Mouse (Mus musculus) neural tube, embryonic 15.5 days (tissue): Measurements from ENCODE around the gene Arnt2. TPM values are rescaled to one million over a fixed set of nuclear protein-coding genes. Genes with fewer than 3 reads are reported as not detected.

Experiments
- ATAC-seq: fragments of 200-750 bp; cut with Nextera tagmentation; 2 replicates; pipeline ENCODE4 v1.8.0; 2017; ENCODE audit warnings: mild to moderate bottlenecking, moderate TSS enrichment, moderate library complexity; ENCODE audit not compliant: low FRiP score
- H3K27ac ChIP-seq: fragments of 300-500 bp; sonication (generic); replicated peaks from 2 replicates; pipeline ENCODE4 v1.5.1; 2015; ENCODE audit warnings: mild to moderate bottlenecking, inconsistent platforms
- H3K27me3 ChIP-seq: fragments of 300-500 bp; sonication (generic); replicated peaks from 2 replicates; pipeline ENCODE4 v1.6.1; 2015; ENCODE audit warnings: inconsistent platforms
- H3K36me3 ChIP-seq: fragments of 300-500 bp; sonication (generic); 2 replicates; pipeline ENCODE4 v1.6.1; 2015; ENCODE audit warnings: inconsistent platforms
- H3K4me1 ChIP-seq: fragments of 300-500 bp; sonication (generic); 2 replicates; pipeline ENCODE4 v1.6.1; 2015; ENCODE audit warnings: inconsistent platforms
- H3K4me2 ChIP-seq: fragments of 300-500 bp; sonication (generic); 2 replicates; pipeline ENCODE4 v1.6.1; 2015; ENCODE audit warnings: inconsistent platforms, mild to moderate bottlenecking, moderate library complexity
- H3K4me3 ChIP-seq: fragments of 300-500 bp; sonication (generic); replicated peaks from 2 replicates; pipeline ENCODE4 v1.5.1; 2015; ENCODE audit warnings: mild to moderate bottlenecking, inconsistent platforms
- H3K9ac ChIP-seq: fragments of 300-500 bp; sonication (generic); replicated peaks from 2 replicates; pipeline ENCODE4 v1.6.1; 2015; ENCODE audit warnings: mild to moderate bottlenecking, inconsistent platforms
- H3K9me3 ChIP-seq: fragments of 300-500 bp; sonication (generic); replicated peaks from 2 replicates; pipeline ENCODE4 v1.6.1; 2016; ENCODE audit warnings: inconsistent platforms
- WGBS: fragments of 180-500 bp; shearing (Covaris S2); methylation state at CpG from one replicate; pipeline ENCODE4 v1.1.7; 2015; ENCODE audit warnings: mixed read lengths; 5-methylcytosine and 5-hydroxymethylcytosine counted together
- polyA plus RNA-seq: library from polyadenylated mRNA; unstranded; fragments of >200 nt; fragmentation: Nextera tagmentation; extraction: Ambion mirVana; gene quantifications from 2 replicates; pipeline ENCODE4 v1.2.1, GENCODE M21; 2015

The Arnt2 gene
- polyA plus RNA-seq, 1 experiment from 2014 or later, result 55.0 TPM

DNA sequence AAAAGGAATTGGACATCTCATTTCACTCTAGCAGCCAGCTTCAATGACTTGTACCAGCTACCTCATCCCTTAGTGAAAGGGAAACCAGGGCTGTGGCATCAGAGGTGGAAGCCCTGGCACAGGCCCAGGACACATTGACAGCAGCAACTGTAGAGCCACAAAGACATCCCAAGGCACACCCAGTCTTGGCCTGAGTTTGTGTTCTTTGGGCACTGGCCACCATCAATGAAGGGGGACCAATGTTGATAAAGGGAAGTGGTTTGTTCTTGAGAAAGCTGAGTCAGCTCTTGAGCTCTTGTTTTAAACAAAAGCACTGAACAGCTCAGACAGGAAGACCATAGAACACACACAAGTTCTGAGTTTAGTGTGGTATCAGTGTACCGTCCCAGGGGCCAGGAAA, 130.7 kb downstream of the Arnt2 start:
- H3K4me2 ChIP-seq, result no peak overlapping the region
- no peak overlapping the region for H3K9ac ChIP-seq
- peaks cover 65% of the 10 kb centered on the region for H3K36me3 ChIP-seq
- H3K27ac ChIP-seq, result no peak overlapping the region
- H3K9me3 ChIP-seq, result no peaks in the 10 kb centered on the region
- no peak overlapping the region for H3K4me3 ChIP-seq
- WGBS, result 86% methylated on average over 1 of the region's 1 CpGs
- no peak for ATAC-seq
- no peaks in the 10 kb centered on the region for H3K27me3 ChIP-seq
- no peaks in the 10 kb centered on the region for H3K4me1 ChIP-seq

DNA sequence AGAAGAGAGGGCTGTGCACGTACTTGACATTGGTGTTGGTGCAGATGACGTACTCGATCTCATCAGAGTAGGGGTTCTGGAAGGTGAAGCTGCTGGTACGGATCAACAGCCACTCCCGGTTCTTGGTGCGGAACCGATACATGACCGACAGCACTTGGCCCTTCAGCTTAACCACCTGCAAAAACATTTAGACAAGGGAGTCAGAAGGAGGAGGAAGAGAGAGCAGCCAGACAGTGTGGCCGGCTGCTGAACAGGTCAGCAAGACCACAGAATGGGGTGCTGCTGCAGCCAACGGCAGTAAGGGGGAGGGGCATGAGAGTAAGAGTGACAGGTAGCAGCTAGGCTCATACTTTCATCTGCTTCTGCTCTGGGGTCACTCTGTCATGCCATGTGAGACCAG, 134.7 kb downstream of the Arnt2 start:
- no peak overlapping the region for H3K4me2 ChIP-seq
- no peak for ATAC-seq
- H3K9ac ChIP-seq, result no peak overlapping the region
- H3K27ac ChIP-seq, result no peak overlapping the region
- H3K4me3 ChIP-seq, result no peak overlapping the region
- peaks cover 3% of the 10 kb centered on the region; the same call in 1 of the 2 replicates for H3K4me1 ChIP-seq
- H3K9me3 ChIP-seq, result no peaks in the 10 kb centered on the region
- 85% methylated on average over 10 of the region's 10 CpGs for WGBS
- peaks cover 61% of the 10 kb centered on the region for H3K36me3 ChIP-seq
- no peaks in the 10 kb centered on the region for H3K27me3 ChIP-seq

DNA sequence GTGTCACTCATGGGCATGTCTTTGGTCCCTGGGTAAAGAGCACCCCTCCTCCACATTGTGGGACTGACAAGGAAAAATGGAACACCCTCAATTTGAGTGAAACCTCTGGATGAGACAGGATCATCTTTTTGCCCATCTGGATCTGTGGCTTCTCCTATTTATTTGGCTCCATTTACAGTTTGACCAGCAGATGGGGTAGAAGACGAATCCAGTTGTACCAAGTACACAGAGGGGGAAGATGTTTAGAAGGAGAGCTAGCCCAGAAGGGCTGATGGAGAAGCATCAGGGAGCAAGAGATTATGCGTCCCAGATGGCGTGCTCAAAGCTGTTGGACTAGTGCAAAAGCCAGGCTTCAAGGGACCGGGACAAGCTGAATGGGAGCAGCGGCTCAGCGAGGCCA, 136.0 kb downstream of the Arnt2 start:
- WGBS, result 86% methylated on average over 6 of the region's 6 CpGs
- Histone ChIP-seq H3K9me3 (no peaks in the 10 kb centered on the region), H3K4me3 (no peak overlapping the region), H3K9ac (no peak overlapping the region), H3K27me3 (no peaks in the 10 kb centered on the region), H3K4me1 (peaks cover 3% of the 10 kb centered on the region; the same call in 1 of the 2 replicates), H3K4me2 (no peak overlapping the region), H3K27ac (no peak overlapping the region), H3K36me3 (peaks cover 61% of the 10 kb centered on the region)
- no peak for ATAC-seq

DNA sequence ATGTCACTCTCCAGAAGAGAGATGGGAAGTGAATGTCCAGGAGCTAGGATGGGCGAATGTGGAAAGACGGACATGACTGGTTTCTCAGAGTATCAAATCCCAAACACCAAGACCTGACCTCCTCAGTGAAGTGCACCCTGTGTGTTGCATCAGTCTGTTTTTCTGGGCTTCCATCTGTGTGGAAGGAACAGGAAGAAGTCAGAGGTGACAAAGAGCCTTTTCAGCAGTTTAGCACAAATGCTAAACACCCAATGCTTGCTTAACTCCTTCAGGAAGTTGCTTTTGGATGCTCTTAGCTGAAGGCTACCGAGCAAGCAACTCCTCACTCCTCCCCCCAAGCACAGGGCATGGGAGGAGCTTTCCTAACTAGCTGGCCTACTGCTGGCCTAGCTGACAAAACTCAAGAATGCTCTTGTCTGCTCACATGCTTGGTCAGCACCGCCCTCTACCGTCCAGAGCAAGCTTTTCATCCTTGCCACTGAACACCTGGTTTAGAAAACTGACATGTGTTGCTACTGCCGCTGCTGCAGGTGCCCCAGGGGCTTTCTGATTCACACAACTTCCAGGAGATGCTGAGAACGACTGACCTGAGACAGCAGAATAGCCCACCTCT, 137.7 kb downstream of the Arnt2 start:
- H3K36me3 ChIP-seq, result peaks cover 62% of the 10 kb centered on the region
- H3K4me2 ChIP-seq, result no peak overlapping the region
- no peak overlapping the region for H3K27ac ChIP-seq
- 27% methylated on average over 7 of the region's 7 CpGs for WGBS
- peak; percentile 82 for ATAC-seq
- no peaks in the 10 kb centered on the region for H3K9me3 ChIP-seq
- no peaks in the 10 kb centered on the region for H3K27me3 ChIP-seq
- no peak overlapping the region for H3K4me3 ChIP-seq
- no peak overlapping the region for H3K9ac ChIP-seq
- peaks cover 3% of the 10 kb centered on the region; the same call in 1 of the 2 replicates for H3K4me1 ChIP-seq

DNA sequence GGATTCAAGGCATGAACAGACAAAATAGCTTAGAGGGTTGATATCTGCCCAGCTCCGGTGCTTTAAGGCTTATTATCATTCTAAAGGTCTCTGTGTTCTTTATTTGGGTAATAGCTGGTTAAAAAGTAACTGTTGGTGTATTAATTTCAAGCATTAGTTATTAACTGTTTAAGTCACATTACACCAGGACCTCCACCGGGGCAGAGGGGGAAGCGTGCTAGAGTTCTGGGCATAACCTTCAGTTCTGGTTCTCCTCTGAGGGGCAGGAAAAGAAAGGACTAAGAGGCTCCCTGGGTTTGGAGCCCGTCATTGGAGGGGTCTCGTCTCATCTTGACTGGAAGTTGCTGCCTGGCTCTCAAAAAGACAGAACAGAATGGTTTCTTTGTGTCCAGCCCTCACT, 138.5 kb downstream of the Arnt2 start:
- H3K9me3 ChIP-seq, result no peaks in the 10 kb centered on the region
- H3K27ac ChIP-seq, result no peak overlapping the region
- ATAC-seq, result no peak
- H3K4me3 ChIP-seq, result no peak overlapping the region
- H3K4me2 ChIP-seq, result no peak overlapping the region
- peaks cover 65% of the 10 kb centered on the region for H3K36me3 ChIP-seq
- peaks cover 3% of the 10 kb centered on the region; the same call in 1 of the 2 replicates for H3K4me1 ChIP-seq
- H3K27me3 ChIP-seq, result no peaks in the 10 kb centered on the region
- no peak overlapping the region for H3K9ac ChIP-seq
- WGBS, result 94% methylated on average over 5 of the region's 5 CpGs

DNA sequence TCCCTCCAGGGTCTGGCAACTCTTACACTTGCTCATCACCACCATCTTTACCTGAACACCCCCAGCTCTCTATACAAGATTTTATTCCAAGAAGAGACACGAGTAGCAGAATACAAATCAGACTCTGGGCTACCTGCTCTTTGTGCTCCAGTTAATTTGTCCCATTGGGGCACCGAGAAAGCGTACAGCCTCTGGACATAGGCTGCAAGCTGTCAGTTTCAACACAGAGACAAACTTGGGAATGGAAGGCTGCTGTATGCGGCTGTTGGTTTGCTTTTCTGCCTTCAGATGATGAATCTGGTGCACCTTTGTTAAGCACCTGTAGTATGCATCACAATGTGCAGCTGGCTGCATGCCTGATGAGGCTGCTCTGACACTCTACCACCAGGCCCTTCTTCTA, 146.5 kb downstream of the Arnt2 start:
- Histone ChIP-seq H3K36me3 (peaks cover 71% of the 10 kb centered on the region), H3K4me1 (no peaks in the 10 kb centered on the region), H3K4me3 (no peak overlapping the region), H3K9me3 (no peaks in the 10 kb centered on the region), H3K27me3 (no peaks in the 10 kb centered on the region), H3K9ac (no peak overlapping the region), H3K4me2 (no peak overlapping the region), H3K27ac (no peak overlapping the region)
- 91% methylated on average over 4 of the region's 4 CpGs for WGBS
- no peak for ATAC-seq

DNA sequence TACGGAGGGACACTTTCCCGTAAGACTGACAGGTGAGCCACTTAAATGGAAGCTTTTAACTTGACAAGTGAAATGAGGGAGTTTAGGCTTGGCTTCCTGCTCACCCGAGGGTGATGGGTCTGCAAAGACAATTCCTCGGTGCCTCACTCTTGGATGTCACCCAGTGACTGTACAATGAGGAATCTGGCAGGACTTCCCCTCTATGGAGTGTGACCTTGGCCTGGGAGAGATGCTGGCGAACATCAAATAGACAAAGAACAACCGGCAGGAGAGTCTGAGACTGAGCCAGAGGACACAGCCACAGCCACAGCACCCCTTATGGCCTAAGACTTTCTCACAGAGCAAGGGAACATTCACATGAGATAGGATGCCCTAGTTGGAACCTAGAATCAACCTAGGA, 148.6 kb downstream of the Arnt2 start:
- Histone ChIP-seq H3K4me3 (no peak overlapping the region), H3K9me3 (no peaks in the 10 kb centered on the region), H3K27me3 (no peaks in the 10 kb centered on the region), H3K4me2 (no peak overlapping the region), H3K4me1 (no peaks in the 10 kb centered on the region), H3K9ac (no peak overlapping the region), H3K27ac (no peak overlapping the region), H3K36me3 (peaks cover 64% of the 10 kb centered on the region)
- no peak for ATAC-seq
- 74% methylated on average over 6 of the region's 6 CpGs for WGBS

DNA sequence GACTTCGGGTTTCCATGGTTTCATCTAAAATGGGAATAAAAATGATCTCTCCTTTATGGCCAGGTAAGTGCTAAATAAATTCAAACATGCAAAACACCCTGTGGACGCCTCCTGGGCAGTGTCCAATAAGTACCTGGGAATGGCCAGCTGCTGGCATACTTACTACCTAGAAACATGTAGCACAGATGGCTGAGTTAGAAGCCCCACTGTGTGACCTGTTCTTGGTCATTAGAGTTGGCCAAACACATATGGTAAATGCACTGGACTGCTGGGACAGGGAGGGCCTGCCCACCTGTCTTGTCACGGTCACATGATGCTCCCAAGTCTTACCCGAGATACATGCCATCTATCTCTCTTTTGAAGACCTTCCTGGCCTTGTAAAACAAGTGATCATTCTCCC, 149.6 kb downstream of the Arnt2 start:
- Histone ChIP-seq H3K4me3 (no peak overlapping the region), H3K27ac (no peak overlapping the region), H3K9me3 (no peaks in the 10 kb centered on the region), H3K4me1 (no peaks in the 10 kb centered on the region), H3K27me3 (no peaks in the 10 kb centered on the region), H3K4me2 (no peak overlapping the region), H3K36me3 (peaks cover 58% of the 10 kb centered on the region), H3K9ac (no peak overlapping the region)
- 89% methylated on average over 4 of the region's 4 CpGs for WGBS
- no peak for ATAC-seq

DNA sequence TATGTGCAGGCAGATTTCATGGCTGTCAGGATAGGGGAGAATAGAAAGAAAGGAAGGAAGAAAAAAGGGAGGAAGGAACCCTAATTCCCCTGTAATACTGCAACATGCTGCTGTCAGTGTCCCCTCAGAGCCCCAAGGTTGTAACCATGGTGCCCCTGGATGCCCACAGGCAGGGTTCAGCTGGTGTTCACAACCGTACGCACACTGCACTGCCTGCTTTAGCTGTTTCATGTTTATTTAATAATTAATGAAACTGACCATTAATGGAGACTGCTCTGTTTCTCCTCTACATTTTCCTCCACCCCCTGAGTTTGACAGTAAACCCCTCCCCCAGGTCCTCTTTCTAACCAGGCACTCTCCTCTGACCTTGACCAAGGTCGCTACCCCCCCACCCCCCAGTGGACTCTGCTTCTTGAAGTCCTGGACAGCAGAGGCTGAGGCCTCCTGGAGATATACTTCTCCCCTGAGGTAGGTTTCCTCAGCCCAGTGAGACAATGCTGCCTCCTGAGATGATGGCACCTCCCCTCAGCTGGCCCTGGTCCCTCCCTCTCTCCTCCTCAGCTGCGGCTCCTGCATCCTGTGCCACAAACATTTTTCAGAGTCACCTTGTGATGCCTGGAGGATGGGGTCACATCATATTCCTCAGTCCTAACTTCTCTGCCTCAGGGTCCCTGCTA, 150.5 kb downstream of the Arnt2 start:
- H3K36me3 ChIP-seq, result peaks cover 58% of the 10 kb centered on the region
- 71% methylated on average over 4 of the region's 4 CpGs for WGBS
- no peak for ATAC-seq

DNA sequence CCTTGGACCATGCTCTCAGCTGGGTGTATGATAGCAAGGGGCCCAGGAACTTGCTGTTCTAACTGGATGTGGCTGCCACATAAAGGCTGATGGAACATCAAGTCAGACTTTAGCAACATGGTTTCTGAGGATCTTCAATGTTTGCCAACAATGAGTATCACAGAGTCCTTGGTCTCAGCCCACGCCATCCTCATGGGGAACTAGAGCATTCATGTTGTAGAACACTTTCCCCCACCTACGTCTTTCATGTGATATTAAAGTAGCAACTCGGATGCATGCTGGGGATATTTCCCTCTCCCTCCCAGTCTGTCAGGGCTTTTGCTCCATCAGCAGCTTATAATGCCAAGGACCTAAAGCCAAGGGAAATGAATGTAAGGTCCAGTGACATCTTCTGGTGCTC, 153.3 kb downstream of the Arnt2 start:
- Histone ChIP-seq H3K27me3 (no peaks in the 10 kb centered on the region), H3K9ac (no peak overlapping the region), H3K4me3 (no peak overlapping the region), H3K4me1 (no peaks in the 10 kb centered on the region), H3K9me3 (no peaks in the 10 kb centered on the region), H3K36me3 (peaks cover 57% of the 10 kb centered on the region), H3K27ac (no peak overlapping the region), H3K4me2 (no peak overlapping the region)
- 92% methylated on average over 3 of the region's 3 CpGs for WGBS
- ATAC-seq, result no peak

More for the DNA sequence above, 150.5 kb downstream of the Arnt2 start:
- no peaks in the 10 kb centered on the region for H3K4me1 ChIP-seq
- no peak overlapping the region for H3K27ac ChIP-seq
- H3K9me3 ChIP-seq, result no peaks in the 10 kb centered on the region
- no peak overlapping the region for H3K9ac ChIP-seq
- H3K27me3 ChIP-seq, result no peaks in the 10 kb centered on the region
- H3K4me3 ChIP-seq, result no peak overlapping the region
- H3K4me2 ChIP-seq, result no peak overlapping the region

DNA sequence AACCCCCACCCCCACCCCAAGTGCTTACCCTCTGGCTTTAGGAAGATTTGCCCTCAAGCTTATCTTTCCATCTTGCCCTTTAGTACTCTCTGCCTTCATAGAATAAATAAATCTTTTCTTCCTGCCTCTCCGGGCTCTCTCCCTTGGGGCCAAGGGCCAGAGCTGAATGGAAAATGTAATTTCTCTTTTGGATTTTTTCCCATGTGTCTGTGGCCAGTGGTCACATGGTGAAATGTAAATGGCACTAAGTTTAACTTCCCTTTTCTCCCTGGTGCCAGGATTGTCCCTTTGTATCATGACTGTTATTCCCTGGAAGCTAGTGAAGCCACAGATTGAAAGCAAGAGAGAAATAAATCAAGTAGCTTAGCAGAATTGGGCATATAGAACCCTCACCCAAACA, 153.7 kb downstream of the Arnt2 start:
- Histone ChIP-seq H3K4me3 (no peak overlapping the region), H3K4me2 (no peak overlapping the region), H3K9me3 (no peaks in the 10 kb centered on the region), H3K27ac (no peak overlapping the region), H3K36me3 (peaks cover 55% of the 10 kb centered on the region), H3K9ac (no peak overlapping the region), H3K27me3 (no peaks in the 10 kb centered on the region), H3K4me1 (no peaks in the 10 kb centered on the region)
- no peak for ATAC-seq
- WGBS, result 62% methylated on average over 1 of the region's 1 CpGs

DNA sequence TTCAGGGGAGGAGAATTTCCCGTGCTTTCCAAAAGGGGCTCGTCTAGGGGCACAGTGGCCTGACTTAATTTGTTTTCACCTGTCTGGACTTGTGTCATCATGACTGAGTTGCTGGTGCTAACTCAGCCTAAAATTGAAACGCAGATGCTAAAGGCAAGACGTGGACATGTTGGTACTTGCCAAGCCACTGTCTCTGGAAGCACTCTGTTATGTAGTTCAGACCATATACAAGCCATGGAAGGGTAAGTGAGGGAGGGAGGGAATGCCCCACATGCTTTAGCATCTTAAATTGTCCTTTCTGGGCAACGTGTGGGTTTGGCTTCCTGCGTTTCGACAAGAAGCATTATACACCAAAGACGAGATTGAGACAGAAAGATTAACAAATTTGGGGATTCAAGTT, 155.1 kb downstream of the Arnt2 start:
- no peak overlapping the region for H3K27ac ChIP-seq
- peaks cover 60% of the 10 kb centered on the region for H3K36me3 ChIP-seq
- H3K27me3 ChIP-seq, result no peaks in the 10 kb centered on the region
- no peak overlapping the region for H3K4me2 ChIP-seq
- H3K9ac ChIP-seq, result no peak overlapping the region
- H3K4me1 ChIP-seq, result no peaks in the 10 kb centered on the region
- ATAC-seq, result no peak
- H3K4me3 ChIP-seq, result no peak overlapping the region
- WGBS, result 88% methylated on average over 8 of the region's 8 CpGs
- no peaks in the 10 kb centered on the region for H3K9me3 ChIP-seq
